Mouse (Mus musculus) neural tube, embryonic 15.5 days (tissue): ENCODE data around the gene Lingo3. TPM values are rescaled to one million over a fixed set of nuclear protein-coding genes. Genes with fewer than 3 reads are reported as not detected.

Source experiments
- microRNA counts: library from miRNA; unstranded; fragments of <30 nt; microRNA quantifications from one replicate; lab custom pipeline; 2016
- microRNA-seq: library from miRNA; unstranded; fragments of <30 nt; microRNA quantifications from one replicate; pipeline ENCODE4, GENCODE M21; 2017
- polyA plus RNA-seq: library from polyadenylated mRNA; unstranded; fragments of >200 nt; fragmentation: Nextera tagmentation; extraction: Ambion mirVana; gene quantifications from 2 replicates; pipeline ENCODE4 v1.2.1, GENCODE M21; 2015

Lingo3 gene
- polyA plus RNA-seq, 1 experiment from 2014 or later = 18.6 TPM

MicroRNAs within 50 kb of the gene (microRNA counts, 519-probe panel; counts per million panel counts)
- microRNA mmu-miR-1982 (lab: Ali Mortazavi, UCI) = not detected

Small RNA genes within 50 kb of the gene (microRNA-seq; reads per million reads assigned to microRNA genes)
- gene Mir1982 = 1.6 reads per million

Other genes with a start within 250 kb of the Lingo3 start
- 68.2 and 79.8 TPM in 2 replicates for gene Scamp4, start 241.2 kb downstream of the Lingo3 start, polyA plus RNA-seq
- 5.0 and 7.0 TPM in 2 replicates for gene Adat3, start 241.2 kb downstream of the Lingo3 start, polyA plus RNA-seq
- 3.0 and 3.2 TPM in 2 replicates for gene Gm49322, start 238.0 kb downstream of the Lingo3 start, polyA plus RNA-seq
- 106 and 118 TPM in 2 replicates for gene Csnk1g2, start 221.2 kb downstream of the Lingo3 start, polyA plus RNA-seq
- gene Btbd2, start 187.0 kb downstream of the Lingo3 start, polyA plus RNA-seq = 91.9 and 92.1 TPM in 2 replicates
- gene Mknk2, start 165.9 kb downstream of the Lingo3 start, polyA plus RNA-seq = 56.2 and 70.3 TPM in 2 replicates
- 53.0 and 58.8 TPM in 2 replicates for gene Mob3a, start 142.1 kb downstream of the Lingo3 start, polyA plus RNA-seq
- gene Izumo4, start 141.9 kb downstream of the Lingo3 start, polyA plus RNA-seq = 43.3 and 46.8 TPM in 2 replicates
- gene Ap3d1, start 101.8 kb downstream of the Lingo3 start, polyA plus RNA-seq = 108 and 115 TPM in 2 replicates
- 19.3 and 20.3 TPM in 2 replicates for gene Dot1l, start 88.8 kb downstream of the Lingo3 start, polyA plus RNA-seq
- 53.3 and 59.8 TPM in 2 replicates for gene Sf3a2, start 45.8 kb downstream of the Lingo3 start, polyA plus RNA-seq
- 135 and 146 TPM in 2 replicates for gene Plekhj1, start 45.4 kb downstream of the Lingo3 start, polyA plus RNA-seq
- gene Amh, start 38.8 kb downstream of the Lingo3 start, polyA plus RNA-seq = not detected in 2 replicates
- 1.2 and 2.5 TPM in 2 replicates for gene Jsrp1, start 30.5 kb downstream of the Lingo3 start, polyA plus RNA-seq
- gene Oaz1, start 17.4 kb downstream of the Lingo3 start, polyA plus RNA-seq = 1,221 and 1,325 TPM in 2 replicates
- 226 and 240 TPM in 2 replicates for gene Lsm7, start 11.2 kb upstream of the Lingo3 start, polyA plus RNA-seq
- gene Sppl2b, start 11.2 kb upstream of the Lingo3 start, polyA plus RNA-seq = 78.6 and 84.1 TPM in 2 replicates
- 0.09 and 0.35 TPM in 2 replicates for gene Tmprss9, start 27.8 kb upstream of the Lingo3 start, polyA plus RNA-seq
- 333 and 359 TPM in 2 replicates for gene Timm13, start 56.9 kb upstream of the Lingo3 start, polyA plus RNA-seq
- 39.0 and 39.9 TPM in 2 replicates for gene Lmnb2, start 74.2 kb upstream of the Lingo3 start, polyA plus RNA-seq
- gene Gadd45b, start 86.0 kb upstream of the Lingo3 start, polyA plus RNA-seq = 9.0 and 11.1 TPM in 2 replicates
- gene Gng7, start 170.9 kb upstream of the Lingo3 start, polyA plus RNA-seq = 22.8 and 24.9 TPM in 2 replicates
- 55.3 and 69.4 TPM in 2 replicates for gene Diras1, start 181.6 kb upstream of the Lingo3 start, polyA plus RNA-seq
- 43.9 and 47.7 TPM in 2 replicates for gene Slc39a3, start 193.4 kb upstream of the Lingo3 start, polyA plus RNA-seq
- gene Sgta, start 216.1 kb upstream of the Lingo3 start, polyA plus RNA-seq = 290 and 298 TPM in 2 replicates
- gene Thop1, start 226.0 kb upstream of the Lingo3 start, polyA plus RNA-seq = 44.3 and 52.9 TPM in 2 replicates